Mouse (Mus musculus) olfactory bulb, adult 2 months (tissue): ENCODE data around the gene Pml.

Source experiments
- CTCF ChIP-seq: fragments of 200-500 bp; IDR thresholded peaks from 2 replicates; pipeline ENCODE4 v1.5.1; 2012; ENCODE audit warnings: low read depth, mild to moderate bottlenecking, low read length, moderate library complexity; ENCODE audit not compliant: insufficient read depth
- POLR2A ChIP-seq: fragments of 200-500 bp; IDR thresholded peaks from 2 replicates; pipeline ENCODE4 v1.6.1; 2012; ENCODE audit warnings: mild to moderate bottlenecking, low read depth, low read length, moderate library complexity; ENCODE audit not compliant: insufficient read depth

- TF ChIP-seq POLR2A (no peak), CTCF (no peak)
These were observed 47.5 kb upstream of the Pml start for GRCm38 (mm10) chr9:58297065-58297464.
